Mouse (Mus musculus): ENCODE data around the gene Cdon. TPM values are rescaled to one million over a fixed set of nuclear protein-coding genes. Genes with fewer than 3 reads are reported as not detected.

Cdon gene
- total and polyA plus RNA-seq, 3 experiments: 1.8 to 2.9 (median 2.3) TPM

DNA sequence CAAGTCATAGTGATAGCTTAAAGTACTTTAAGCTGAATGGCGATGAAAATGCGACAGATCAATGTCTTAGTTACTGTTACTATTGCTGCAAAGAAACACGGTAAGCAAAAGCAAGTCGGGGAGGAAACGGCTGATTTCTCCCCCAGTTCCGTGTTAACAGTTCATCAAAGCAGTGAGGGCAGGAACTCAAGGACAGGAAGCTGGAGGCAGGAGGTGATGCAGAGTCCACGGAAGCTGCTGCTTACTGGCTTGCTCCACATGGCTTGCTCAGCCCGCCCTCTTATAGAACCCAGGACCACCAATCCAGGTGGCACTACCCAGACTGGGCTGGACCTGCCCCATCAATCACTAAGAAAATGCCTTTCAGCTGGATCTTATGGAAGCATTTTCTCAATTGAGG, 38.7 kb downstream of the Cdon start:
- H3K4me3 ChIP-seq (replicated peaks in 1 of 3; ENCODE audit: low read depth in 2 of 3, low read length in 2 of 3, poor library complexity in 1 of 3): no peak overlapping the region
- no peak overlapping the region for H3K4me2 ChIP-seq (ENCODE audit: insufficient read depth, low read depth, poor library complexity, severe bottlenecking)
- DNase-seq (ENCODE audit: extremely low read depth): no peak
- H3K4me1 ChIP-seq (ENCODE audit: control insufficient read depth in 1 of 2, insufficient read depth in 2 of 2): no peaks in the 10 kb centered on the region
- TF ChIP-seq RAD21 (IDR thresholded peaks at IDR 0.05; ENCODE audit: low read depth, low read length) (no peak), TCF12 (IDR thresholded peaks at IDR 0.05; ENCODE audit: low read depth, low read length) (no peak), SMC3 (IDR thresholded peaks at IDR 0.05; ENCODE audit: low read depth, low read length) (no peak), CHD2 (IDR thresholded peaks at IDR 0.05; ENCODE audit: low read length) (no peak)
- in situ Hi-C loops (cut with MboI; ENCODE audit: low pct_ligation_motif_present, low pct_unique_long_range_greater_than_20kb, low sequenced_read_pairs) (no loop called here), dilution Hi-C loops (cut with MboI; ENCODE audit: extremely low pct_ligation_motif_present, extremely low pct_unique_long_range_greater_than_20kb, low sequenced_read_pairs) (no loop called here)
- H3K9ac ChIP-seq (ENCODE audit: insufficient read depth, low read depth): no peak overlapping the region
- H3K36me3 ChIP-seq (replicated peaks in 1 of 2; ENCODE audit: control insufficient read depth in 1 of 2, insufficient read depth in 1 of 2, low read length in 1 of 2): peaks cover 0 to 23% of the 10 kb centered on the region in 2 experiments
- H3K27me3 ChIP-seq (replicated peaks): no peaks in the 10 kb centered on the region
- H3K9me3 ChIP-seq (replicated peaks; ENCODE audit: low read length): no peaks in the 10 kb centered on the region
- H3K79me2 ChIP-seq (replicated peaks; ENCODE audit: control insufficient read depth, extremely low read depth, insufficient read depth, poor library complexity, severe bottlenecking): no peaks in the 10 kb centered on the region
- H3K27ac ChIP-seq (ENCODE audit: insufficient read depth, low read depth): no peak overlapping the region

GRCm38 (mm10) chr9:35467264-35467817, 46.4 kb downstream of the Cdon start:
- H3K4me3 ChIP-seq (replicated peaks in 1 of 3; ENCODE audit: low read depth in 2 of 3, low read length in 2 of 3, poor library complexity in 1 of 3): no peak overlapping the region
- H3K36me3 ChIP-seq (replicated peaks in 1 of 2; ENCODE audit: control insufficient read depth in 1 of 2, insufficient read depth in 1 of 2, low read length in 1 of 2): peaks cover 0 to 9% of the 10 kb centered on the region in 2 experiments
- in situ Hi-C loops (cut with MboI; ENCODE audit: low pct_ligation_motif_present, low pct_unique_long_range_greater_than_20kb, low sequenced_read_pairs): no loop called here
- no peak overlapping the region for H3K9ac ChIP-seq (ENCODE audit: insufficient read depth, low read depth)
- no peak overlapping the region for H3K27ac ChIP-seq (ENCODE audit: insufficient read depth, low read depth)
- H3K79me2 ChIP-seq (replicated peaks; ENCODE audit: control insufficient read depth, extremely low read depth, insufficient read depth, poor library complexity, severe bottlenecking): no peaks in the 10 kb centered on the region
- peaks cover 3 to 17% of the 10 kb centered on the region in 2 experiments for H3K4me1 ChIP-seq (ENCODE audit: control insufficient read depth in 1 of 2, insufficient read depth in 2 of 2)
- H3K4me2 ChIP-seq (ENCODE audit: insufficient read depth, low read depth, poor library complexity, severe bottlenecking): no peak overlapping the region
- no peak for DNase-seq (ENCODE audit: extremely low read depth)
- H3K9me3 ChIP-seq (replicated peaks; ENCODE audit: low read length): no peaks in the 10 kb centered on the region
- dilution Hi-C loops (cut with MboI; ENCODE audit: extremely low pct_ligation_motif_present, extremely low pct_unique_long_range_greater_than_20kb, low sequenced_read_pairs): no loop called here
- peak; percentile 22; the same call in 1 of the 2 replicates for TF ChIP-seq EP300 (IDR thresholded peaks at IDR 0.05; ENCODE audit: low read length)
- TF ChIP-seq ZNF384 (IDR thresholded peaks at IDR 0.05; ENCODE audit: low read depth, low read length): no peak
- H3K27me3 ChIP-seq (replicated peaks): no peaks in the 10 kb centered on the region

DNA sequence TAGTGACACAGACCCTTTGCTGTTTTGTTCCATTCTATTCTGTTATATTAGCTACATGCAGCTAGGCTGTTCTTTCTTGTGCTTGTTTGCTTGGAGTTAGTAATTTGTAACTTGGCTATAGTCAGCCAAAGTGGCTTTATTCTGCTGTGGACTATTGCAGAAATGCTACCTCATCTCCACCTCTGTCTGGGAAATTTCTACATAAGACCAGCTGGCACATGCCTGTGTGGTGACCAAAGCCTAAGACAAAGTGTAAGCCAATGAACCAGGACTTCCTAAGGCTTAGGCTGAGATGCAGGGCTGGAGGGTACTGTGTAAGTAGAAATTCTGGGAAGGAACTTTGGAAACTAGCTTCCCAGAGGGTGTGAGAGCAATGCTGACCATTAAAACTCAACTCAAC, 48.0 kb downstream of the Cdon start:
- no peaks in the 10 kb centered on the region for H3K27me3 ChIP-seq (replicated peaks)
- no peak overlapping the region for H3K4me3 ChIP-seq (replicated peaks in 1 of 3; ENCODE audit: low read depth in 2 of 3, low read length in 2 of 3, poor library complexity in 1 of 3)
- in situ Hi-C loops (cut with MboI; ENCODE audit: low pct_ligation_motif_present, low pct_unique_long_range_greater_than_20kb, low sequenced_read_pairs): no loop called here
- no peaks in the 10 kb centered on the region for H3K9me3 ChIP-seq (replicated peaks; ENCODE audit: low read length)
- DNase-seq (ENCODE audit: extremely low read depth): no peak
- no peak for TF ChIP-seq USF1 (IDR thresholded peaks at IDR 0.05; ENCODE audit: low read depth, low read length)
- TF ChIP-seq ZC3H11A (IDR thresholded peaks at IDR 0.05; ENCODE audit: low read depth, low read length): no peak
- TF ChIP-seq ZNF384 (IDR thresholded peaks at IDR 0.05; ENCODE audit: low read depth, low read length): no peak
- no peak for TF ChIP-seq HCFC1 (IDR thresholded peaks at IDR 0.05; ENCODE audit: low read depth, low read length)
- H3K4me1 ChIP-seq (ENCODE audit: control insufficient read depth in 1 of 2, insufficient read depth in 2 of 2): peaks cover 3 to 17% of the 10 kb centered on the region in 2 experiments
- H3K36me3 ChIP-seq (replicated peaks in 1 of 2; ENCODE audit: control insufficient read depth in 1 of 2, insufficient read depth in 1 of 2, low read length in 1 of 2): peaks cover 0 to 11% of the 10 kb centered on the region in 2 experiments
- no peak overlapping the region for H3K9ac ChIP-seq (ENCODE audit: insufficient read depth, low read depth)
- dilution Hi-C loops (cut with MboI; ENCODE audit: extremely low pct_ligation_motif_present, extremely low pct_unique_long_range_greater_than_20kb, low sequenced_read_pairs): no loop called here
- no peak overlapping the region for H3K27ac ChIP-seq (ENCODE audit: insufficient read depth, low read depth)
- no peak overlapping the region for H3K4me2 ChIP-seq (ENCODE audit: insufficient read depth, low read depth, poor library complexity, severe bottlenecking)
- no peaks in the 10 kb centered on the region for H3K79me2 ChIP-seq (replicated peaks; ENCODE audit: control insufficient read depth, extremely low read depth, insufficient read depth, poor library complexity, severe bottlenecking)

Data from CH12.LX (cell line).